Mouse (Mus musculus) intestine, embryonic 15.5 days (tissue): ENCODE results near the gene Gm28051. TPM values are rescaled to one million over a fixed set of nuclear protein-coding genes. Genes with fewer than 3 reads are reported as not detected.
A peak's percentile ranks its signal among the peaks of the same experiment; 100 is the strongest.

Experiments used
- ATAC-seq: fragments of 200-750 bp; cut with Nextera tagmentation; 2 replicates; pipeline ENCODE4 v1.8.0; 2017; ENCODE audit warnings: moderate TSS enrichment, moderate library complexity
- H3K27ac ChIP-seq: fragments of 300-500 bp; sonication (generic); 2 replicates; pipeline ENCODE4 v1.5.1; 2015; ENCODE audit warnings: mild to moderate bottlenecking, inconsistent platforms
- H3K27me3 ChIP-seq: fragments of 300-500 bp; sonication (generic); replicated peaks from 2 replicates; pipeline ENCODE4 v1.6.1; 2015; ENCODE audit warnings: inconsistent platforms
- H3K36me3 ChIP-seq: fragments of 300-500 bp; sonication (generic); 2 replicates; pipeline ENCODE4 v1.6.1; 2015; ENCODE audit warnings: inconsistent platforms
- H3K4me1 ChIP-seq: fragments of 300-500 bp; sonication (generic); replicated peaks from 2 replicates; pipeline ENCODE4 v1.6.1; 2015; ENCODE audit warnings: inconsistent platforms
- H3K4me2 ChIP-seq: fragments of 300-500 bp; sonication (generic); replicated peaks from 2 replicates; pipeline ENCODE4 v1.6.1; 2015; ENCODE audit warnings: mild to moderate bottlenecking, inconsistent platforms
- H3K4me3 ChIP-seq: fragments of 300-500 bp; sonication (generic); replicated peaks from 2 replicates; pipeline ENCODE4 v1.5.1; 2015; ENCODE audit warnings: inconsistent platforms
- H3K9ac ChIP-seq: fragments of 300-500 bp; sonication (generic); 2 replicates; pipeline ENCODE4 v1.6.1; 2015; ENCODE audit warnings: inconsistent platforms
- H3K9me3 ChIP-seq: fragments of 300-500 bp; sonication (generic); 2 replicates; pipeline ENCODE4 v1.6.1; 2016; ENCODE audit warnings: inconsistent platforms
- WGBS: fragments of 180-500 bp; shearing (Covaris S2); methylation state at CpG from one replicate; pipeline ENCODE4 v1.1.7; 2015; 5-methylcytosine and 5-hydroxymethylcytosine counted together
- polyA plus RNA-seq: library from polyadenylated mRNA; unstranded; fragments of >200 nt; fragmentation: Nextera tagmentation; extraction: Ambion mirVana; gene quantifications from 2 replicates; pipeline ENCODE4 v1.2.1, GENCODE M21; 2015

The Gm28051 gene
- polyA plus RNA-seq, 1 experiment from 2014 or later = not detected

DNA sequence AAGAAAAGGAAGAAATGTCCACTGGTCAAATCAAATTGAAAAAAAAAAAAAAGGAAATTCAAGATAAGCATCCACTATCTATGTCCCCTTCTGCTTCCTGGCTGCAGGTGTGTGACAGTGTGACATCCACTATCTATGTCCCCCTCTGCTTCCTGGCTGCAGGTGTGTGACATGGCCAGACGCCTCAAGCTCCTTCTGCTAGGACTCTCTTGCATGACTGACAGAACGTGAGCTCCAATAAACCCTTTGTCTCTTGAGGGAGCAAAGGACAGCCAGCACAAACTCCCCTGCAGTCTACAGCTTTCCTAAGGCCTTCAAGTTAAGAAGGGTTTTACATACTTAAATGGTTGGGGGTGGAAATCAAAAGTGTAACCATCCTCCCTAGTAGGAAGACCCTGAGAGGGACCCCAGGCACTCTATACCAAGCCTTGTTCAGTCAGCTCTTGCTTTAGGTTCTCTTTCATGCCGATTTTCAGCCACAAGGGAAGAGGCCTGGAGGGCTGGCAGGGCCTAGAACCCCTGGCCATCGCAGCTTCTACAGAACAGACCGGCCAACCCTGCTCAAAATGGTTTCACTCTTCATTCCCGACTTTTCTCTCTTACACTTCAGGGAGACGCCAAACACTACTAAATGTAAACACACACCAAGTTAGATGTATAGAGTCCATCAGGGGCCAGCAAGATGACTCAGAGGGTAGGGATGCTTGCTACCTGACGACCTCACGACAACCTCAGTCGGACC lies 42.7 kb downstream of the Gm28051 start:
- no peaks in the 10 kb centered on the region for H3K36me3 ChIP-seq
- H3K9me3 ChIP-seq = no peaks in the 10 kb centered on the region
- no peak overlapping the region for H3K9ac ChIP-seq
- no peak overlapping the region for H3K4me3 ChIP-seq
- H3K27ac ChIP-seq = no peak overlapping the region
- no peak overlapping the region for H3K4me2 ChIP-seq
- 0 out of 2 replicates have a peak, but pooled peaks cover 10% of the 10 kb centered on the region for H3K4me1 ChIP-seq
- ATAC-seq = no peak
- WGBS = 80% methylated on average over 10 of the region's 10 CpGs
- H3K27me3 ChIP-seq = no peaks in the 10 kb centered on the region

DNA sequence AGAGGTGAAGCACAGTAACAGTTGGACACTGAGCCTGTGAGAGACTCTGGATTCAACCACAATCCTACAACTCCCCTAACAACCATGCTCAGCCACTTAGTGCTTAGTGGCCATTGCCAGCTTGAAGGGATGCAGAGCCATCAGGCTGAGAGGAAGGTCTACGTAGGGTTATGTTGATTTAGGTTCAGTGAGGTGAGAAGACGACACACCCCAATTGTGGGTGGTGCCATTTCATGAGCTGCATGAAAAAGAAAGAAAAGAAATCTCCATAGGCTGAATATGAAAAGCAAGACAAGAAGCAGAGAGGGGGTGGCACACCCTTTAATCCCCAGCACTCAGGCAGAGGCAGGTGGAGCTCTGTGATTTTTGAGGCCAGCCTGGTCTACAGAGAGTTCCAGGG lies 43.4 kb downstream of the Gm28051 start:
- 65% methylated on average over 2 of the region's 2 CpGs for WGBS
- H3K36me3 ChIP-seq = no peaks in the 10 kb centered on the region

DNA sequence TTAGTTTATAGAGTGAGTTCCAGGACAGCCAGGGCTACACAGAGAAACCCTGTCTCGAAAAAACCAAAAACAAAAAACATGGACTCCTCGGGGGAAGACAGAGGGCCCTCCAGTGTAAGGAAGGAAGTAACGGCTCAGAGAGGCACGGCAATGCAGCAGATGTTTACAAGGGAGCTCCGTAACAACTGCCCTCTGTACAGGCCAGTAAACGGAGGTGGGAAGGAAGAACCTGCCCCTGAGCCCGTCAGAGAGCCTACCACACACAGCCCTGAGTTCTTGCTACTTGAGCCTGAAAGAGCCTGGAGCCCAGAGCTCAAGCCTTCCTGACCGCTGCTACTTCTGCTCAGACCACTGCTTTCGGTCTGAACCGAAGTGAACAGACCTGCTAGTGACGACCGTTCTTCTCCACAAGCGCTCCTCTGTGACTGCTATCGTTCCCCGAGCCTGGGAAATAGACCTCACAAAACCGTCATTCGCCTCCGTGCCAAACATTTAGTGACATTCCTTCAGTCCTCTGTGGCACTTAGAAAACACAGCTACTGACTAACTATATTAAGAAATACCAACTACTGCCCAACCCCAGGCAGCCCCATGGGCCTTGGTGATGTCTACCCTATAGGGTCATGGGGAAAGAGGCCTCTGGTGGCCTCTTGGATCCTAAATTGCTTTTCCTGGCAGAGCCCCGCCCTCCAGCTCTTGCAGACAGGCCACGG lies 44.3 kb downstream of the Gm28051 start:
- no peak overlapping the region for H3K27ac ChIP-seq
- no peaks in the 10 kb centered on the region for H3K9me3 ChIP-seq
- no peaks in the 10 kb centered on the region for H3K36me3 ChIP-seq
- no peak overlapping the region for H3K4me2 ChIP-seq
- no peak for ATAC-seq
- no peak overlapping the region for H3K4me3 ChIP-seq
- 62% methylated on average over 20 of the region's 20 CpGs for WGBS
- no peak overlapping the region for H3K9ac ChIP-seq
- H3K4me1 ChIP-seq = 0 out of 2 replicates have a peak, but pooled peaks cover 10% of the 10 kb centered on the region
- H3K27me3 ChIP-seq = no peaks in the 10 kb centered on the region

More for the DNA sequence above, 43.4 kb downstream of the Gm28051 start:
- H3K4me2 ChIP-seq = no peak overlapping the region
- no peak overlapping the region for H3K9ac ChIP-seq
- no peak overlapping the region for H3K4me3 ChIP-seq
- H3K4me1 ChIP-seq = 0 out of 2 replicates have a peak, but pooled peaks cover 10% of the 10 kb centered on the region
- H3K9me3 ChIP-seq = no peaks in the 10 kb centered on the region
- H3K27me3 ChIP-seq = no peaks in the 10 kb centered on the region
- H3K27ac ChIP-seq = no peak overlapping the region
- ATAC-seq = no peak

DNA sequence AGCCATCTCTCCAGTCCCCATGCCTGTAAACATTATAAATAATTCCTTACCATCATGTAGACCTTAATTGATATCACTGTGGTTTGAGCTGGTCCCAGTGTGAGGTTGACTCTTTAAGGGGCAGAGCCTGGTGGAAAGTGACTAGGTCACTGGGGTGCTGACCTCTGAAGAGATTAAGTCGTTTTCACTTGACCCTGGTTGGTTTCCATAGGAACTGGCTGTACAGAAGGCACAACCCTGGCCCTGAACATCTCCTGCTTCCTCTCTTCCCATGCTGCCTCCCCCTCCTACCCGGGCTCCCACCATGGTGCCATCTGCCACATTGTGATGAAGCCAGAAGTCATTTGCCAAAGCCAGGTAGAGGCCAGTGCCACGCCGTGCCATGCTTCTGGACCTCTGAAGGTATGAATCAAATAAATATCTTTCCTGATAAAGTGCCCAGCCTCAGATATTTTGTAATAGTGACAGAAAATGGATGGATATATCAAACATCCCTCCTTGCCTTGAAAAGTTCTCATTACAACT lies 46.7 kb downstream of the Gm28051 start:
- Histone ChIP-seq H3K36me3 (no peaks in the 10 kb centered on the region), H3K27me3 (no peaks in the 10 kb centered on the region), H3K27ac (no peak overlapping the region), H3K4me2 (no peak overlapping the region), H3K4me3 (no peak overlapping the region), H3K9ac (no peak overlapping the region), H3K4me1 (0 out of 2 replicates have a peak, but pooled peaks cover 21% of the 10 kb centered on the region), H3K9me3 (no peaks in the 10 kb centered on the region)
- 60% methylated on average over 4 of the region's 4 CpGs for WGBS
- no peak for ATAC-seq

DNA sequence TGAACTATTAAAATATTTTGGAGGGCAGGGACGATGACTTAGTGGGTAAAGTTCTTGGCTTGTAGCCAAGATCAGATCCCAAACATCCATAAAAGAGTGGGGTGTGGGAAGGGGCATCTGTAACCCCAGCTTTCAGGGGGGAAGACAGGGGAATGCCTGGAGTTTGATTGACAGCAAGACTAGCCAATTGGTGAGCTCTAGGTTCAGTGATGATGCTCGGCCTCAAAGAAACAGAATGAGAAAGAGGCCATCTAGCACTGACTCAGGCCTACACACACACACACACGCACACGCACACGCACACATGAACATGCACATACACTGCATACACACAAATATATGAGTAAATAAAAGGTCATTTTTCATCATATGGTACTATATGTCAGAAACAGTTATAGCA lies 47.7 kb downstream of the Gm28051 start:
- H3K9me3 ChIP-seq = no peaks in the 10 kb centered on the region
- H3K9ac ChIP-seq = no peak overlapping the region
- WGBS = 86% methylated on average over 5 of the region's 5 CpGs
- H3K27me3 ChIP-seq = no peaks in the 10 kb centered on the region
- no peaks in the 10 kb centered on the region for H3K36me3 ChIP-seq
- peaks cover 26% of the 10 kb centered on the region; the same call in 1 of the 2 replicates for H3K4me1 ChIP-seq
- ATAC-seq = no peak
- no peak overlapping the region for H3K4me3 ChIP-seq
- no peak overlapping the region for H3K27ac ChIP-seq
- H3K4me2 ChIP-seq = no peak overlapping the region

DNA sequence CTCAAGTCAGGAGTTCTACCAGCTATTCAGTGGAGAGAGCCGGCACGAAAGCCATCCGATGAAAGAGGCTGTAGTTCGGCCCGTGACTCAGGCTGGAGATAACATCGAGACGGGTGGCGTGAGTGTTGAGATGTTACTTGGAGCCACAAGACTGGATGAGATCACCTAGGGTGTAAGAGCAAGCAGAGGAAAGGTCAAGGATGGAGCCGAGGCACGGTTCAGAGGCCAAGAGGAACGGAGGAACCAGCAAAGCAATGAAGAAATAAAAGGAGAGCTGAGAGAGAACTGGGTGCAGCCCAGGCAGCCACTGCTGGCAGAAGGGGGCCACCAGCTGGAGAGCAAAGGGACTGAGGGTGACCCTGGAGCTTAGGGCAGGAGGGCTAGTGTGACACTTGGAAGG lies 49.3 kb downstream of the Gm28051 start:
- Histone ChIP-seq H3K9ac (no peak overlapping the region), H3K9me3 (no peaks in the 10 kb centered on the region), H3K27me3 (no peaks in the 10 kb centered on the region), H3K4me3 (no peak overlapping the region), H3K27ac (peak overlapping the region; percentile 36; the same call in 1 of the 2 replicates), H3K4me1 (peaks cover 32% of the 10 kb centered on the region), H3K4me2 (no peak overlapping the region), H3K36me3 (no peaks in the 10 kb centered on the region)
- ATAC-seq = peak; percentile 13; the same call in 1 of the 2 replicates
- WGBS = 63% methylated on average over 11 of the region's 11 CpGs

DNA sequence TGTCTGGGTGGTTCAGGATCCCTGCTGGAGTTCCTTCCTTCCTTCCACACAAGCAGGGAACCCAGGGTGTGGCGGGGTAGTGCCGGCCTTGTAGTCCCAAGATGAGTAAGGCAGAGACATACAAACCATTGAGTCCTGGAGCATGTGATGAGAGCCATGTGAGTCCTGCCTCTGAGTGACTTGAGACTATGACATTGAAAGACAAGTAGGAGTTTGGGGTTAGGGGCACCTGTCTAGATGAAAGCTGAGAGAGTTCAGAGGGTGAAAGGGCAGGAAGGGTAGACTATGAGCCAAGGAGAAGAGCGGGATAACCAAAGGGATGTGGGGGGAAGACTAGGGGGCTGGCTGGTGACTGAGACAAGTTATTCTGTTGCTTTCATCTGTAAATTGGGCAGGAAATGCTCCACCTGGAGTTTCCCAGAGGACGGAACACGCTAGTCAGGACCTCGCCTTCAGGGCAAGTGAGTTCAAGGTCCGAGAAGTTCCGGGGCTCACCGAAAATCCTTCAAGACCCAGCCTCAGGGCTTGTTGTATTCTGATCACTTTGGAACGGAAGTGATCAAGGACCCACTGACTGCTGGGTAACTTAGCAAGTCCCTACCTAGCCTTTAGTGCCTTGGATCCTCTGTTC lies 50.6 kb downstream of the Gm28051 start:
- WGBS = 86% methylated on average over 10 of the region's 10 CpGs

DNA sequence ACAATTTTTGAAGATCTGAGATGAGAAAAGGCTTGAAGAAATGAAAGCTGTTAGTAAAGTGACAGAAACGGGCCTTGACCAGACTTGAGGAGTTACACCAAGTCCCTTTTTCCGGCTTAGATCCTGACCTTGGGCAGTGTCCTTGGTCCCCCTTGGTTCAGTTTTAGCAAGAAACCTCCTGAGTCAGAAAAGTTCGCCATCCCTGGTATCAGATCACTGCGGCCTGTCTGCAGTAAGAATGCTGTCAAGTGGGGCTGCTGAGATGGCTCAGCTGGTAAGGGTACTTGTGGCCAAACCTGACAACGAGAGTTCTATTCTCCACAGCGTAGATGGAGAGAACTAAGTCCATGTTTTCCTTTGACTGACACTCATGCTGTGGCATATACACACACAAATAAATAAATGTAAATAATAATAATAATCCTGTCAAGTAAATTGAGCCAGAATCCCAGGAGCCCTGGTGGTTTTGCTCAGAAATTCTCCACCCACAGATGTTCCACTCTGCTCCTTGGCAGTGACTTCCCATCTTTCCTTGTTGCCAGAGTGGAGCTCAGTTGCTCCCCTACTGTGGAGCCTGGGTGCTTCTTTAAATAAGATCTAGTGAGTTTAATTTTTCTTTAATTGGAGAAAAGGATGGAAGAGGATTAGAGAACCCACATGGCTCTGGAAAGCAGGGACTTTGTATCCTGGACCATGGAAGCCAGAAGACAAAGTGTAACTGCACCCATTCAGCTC lies 51.5 kb downstream of the Gm28051 start:
- Histone ChIP-seq H3K27ac (no peak overlapping the region), H3K9ac (peak overlapping the region; percentile 84; the same call in 1 of the 2 replicates), H3K4me2 (peak overlapping the region; percentile 95), H3K4me1 (peaks cover 33% of the 10 kb centered on the region), H3K9me3 (no peaks in the 10 kb centered on the region), H3K36me3 (no peaks in the 10 kb centered on the region), H3K4me3 (no peak overlapping the region), H3K27me3 (no peaks in the 10 kb centered on the region)
- WGBS = 73% methylated on average over 6 of the region's 6 CpGs
- no peak for ATAC-seq

More for the DNA sequence above, 50.6 kb downstream of the Gm28051 start:
- Histone ChIP-seq H3K4me3 (no peak overlapping the region), H3K9me3 (no peaks in the 10 kb centered on the region), H3K4me1 (peaks cover 33% of the 10 kb centered on the region), H3K4me2 (no peak overlapping the region), H3K36me3 (no peaks in the 10 kb centered on the region), H3K9ac (no peak overlapping the region), H3K27ac (no peak overlapping the region), H3K27me3 (no peaks in the 10 kb centered on the region)
- no peak for ATAC-seq

DNA sequence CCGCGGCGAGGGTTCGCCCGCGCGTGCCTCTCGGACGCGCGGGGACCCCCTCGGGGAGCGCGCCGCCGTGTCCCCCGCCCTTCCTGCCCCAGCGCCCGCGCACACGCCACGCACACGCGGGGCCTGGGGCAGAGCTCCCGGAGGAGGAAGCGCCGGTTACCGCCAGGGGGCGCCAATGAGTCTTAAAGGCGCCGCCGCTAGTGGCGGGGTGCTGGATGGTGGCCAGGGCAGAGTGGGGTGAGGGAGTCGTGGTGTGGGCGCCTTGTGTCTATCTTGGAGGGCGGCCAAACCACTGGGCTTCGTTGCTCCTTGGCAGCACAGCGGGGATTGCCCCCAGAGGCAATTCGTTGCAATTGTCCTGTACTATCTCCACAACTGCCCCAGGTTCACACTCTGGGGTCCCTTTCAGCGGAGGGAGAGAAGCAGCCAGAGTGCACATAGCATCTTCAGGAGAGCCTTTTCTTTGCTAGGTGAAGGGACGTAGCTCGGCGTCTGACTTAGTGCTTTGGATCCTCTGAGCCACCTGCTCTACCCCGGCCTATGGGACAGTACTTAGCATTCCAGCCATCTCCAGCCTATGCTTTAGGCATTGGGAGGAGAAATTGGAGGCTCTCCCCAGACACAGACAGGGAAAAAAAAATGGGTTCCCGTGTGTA lies 52.2 kb downstream of the Gm28051 start:
- Histone ChIP-seq H3K36me3 (no peaks in the 10 kb centered on the region), H3K4me2 (peak overlapping the region; percentile 95), H3K9ac (peak overlapping the region; percentile 84), H3K27me3 (no peaks in the 10 kb centered on the region), H3K27ac (peak overlapping the region; percentile 90), H3K9me3 (no peaks in the 10 kb centered on the region), H3K4me3 (peak overlapping the region; percentile 86), H3K4me1 (peaks cover 33% of the 10 kb centered on the region)
- WGBS = 3% methylated on average over 45 of the region's 45 CpGs
- ATAC-seq = peak; percentile 82

DNA sequence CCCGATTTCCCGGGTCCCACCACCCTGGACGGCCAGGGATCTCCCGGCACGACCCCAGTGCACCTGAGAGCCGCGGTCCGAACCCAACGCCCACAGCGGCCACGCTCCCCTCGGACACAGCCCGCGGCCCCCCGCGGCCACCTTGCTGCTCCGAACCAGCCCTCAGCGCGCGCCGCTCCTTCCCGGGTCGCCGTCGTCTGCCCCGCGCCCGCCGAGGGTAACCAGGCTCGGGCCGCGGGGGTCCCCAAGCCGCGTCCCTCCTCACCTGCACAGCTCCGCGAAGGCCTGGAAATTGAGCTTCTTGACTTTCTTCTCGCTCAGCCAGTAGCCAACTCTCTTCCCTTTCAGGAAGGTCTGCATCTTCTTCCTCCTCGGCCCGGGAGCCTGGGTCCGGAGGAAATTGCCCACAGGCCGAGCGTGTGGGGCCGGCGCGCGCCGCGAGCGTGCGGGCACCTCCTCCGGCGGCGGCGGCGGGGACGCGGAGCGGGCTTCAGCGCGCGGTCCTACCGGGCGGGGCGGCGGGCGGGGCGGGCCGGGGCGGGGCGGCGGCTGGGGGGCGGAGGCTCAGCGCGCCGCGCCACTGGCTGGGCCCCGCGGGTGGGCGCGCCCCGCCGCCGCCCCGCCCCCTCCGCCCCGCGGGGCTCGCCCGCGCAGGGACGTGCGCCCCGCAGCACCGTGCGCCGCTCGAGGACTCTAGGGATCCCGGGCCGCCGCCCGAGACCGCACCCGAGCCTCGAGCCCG lies 52.9 kb downstream of the Gm28051 start, which contains the start of gene Itpk1:
Gene Itpk1 (minus strand): TSS at position 474 of the 742 bp plus-strand sequence.
- under 1% methylated on average over 83 of the region's 105 CpGs for WGBS
- peak; percentile 93 for ATAC-seq
- Histone ChIP-seq H3K36me3 (no peaks in the 10 kb centered on the region), H3K4me2 (peak within 1 kb of the TSS; percentile 95), H3K4me1 (peaks cover 33% of the 10 kb centered on the region), H3K4me3 (peak within 1 kb of the TSS; percentile 86), H3K9ac (peak within 1 kb of the TSS; percentile 84), H3K27me3 (no peaks in the 10 kb centered on the region), H3K9me3 (no peaks in the 10 kb centered on the region), H3K27ac (peak within 1 kb of the TSS; percentile 90)
